Mouse (Mus musculus) heart, adult 2 months (tissue): ENCODE measurements at regions not wholly inside any gene's neighbourhood (a gene's known extent, or its start where the extent isn't known, plus 50 kb on each side); places are given as distances from the start of the nearest gene placed in this dataset.

Source experiments
- DNase-seq, 2 experiments: peaks; one replicate each; pipeline ENCODE4 v3.0.0; 2021
- H3K27ac ChIP-seq: fragments of 200-600 bp; 2 replicates; pipeline ENCODE4 v1.8.1; 2022
- H3K27me3 ChIP-seq: fragments of 200-500 bp; 2 replicates; pipeline ENCODE4 v1.6.1; 2012; ENCODE audit warnings: mild to moderate bottlenecking, low read length, inconsistent platforms, mixed read lengths; ENCODE audit not compliant: control insufficient read depth, insufficient read depth
- H3K36me3 ChIP-seq: fragments of 200-500 bp; 2 replicates; pipeline ENCODE4 v1.6.1; 2012; ENCODE audit warnings: low read length, inconsistent platforms; ENCODE audit not compliant: control insufficient read depth, insufficient read depth
- H3K4me1 ChIP-seq: fragments of 200-500 bp; 2 replicates; pipeline ENCODE4 v1.6.1; 2011; ENCODE audit warnings: low read length; ENCODE audit not compliant: control insufficient read depth, insufficient read depth
- H3K4me3 ChIP-seq: fragments of 200-600 bp; 2 replicates; pipeline ENCODE4 v1.8.1; 2022
- H3K79me2 ChIP-seq: fragments of 200-500 bp; replicated peaks from 2 replicates; pipeline ENCODE4 v1.6.1; 2012; ENCODE audit warnings: mild to moderate bottlenecking, inconsistent platforms, low read length, moderate library complexity, mixed read lengths; ENCODE audit not compliant: control insufficient read depth, insufficient read depth
- H3K9ac ChIP-seq: fragments of 200-500 bp; 2 replicates; pipeline ENCODE4 v1.6.1; 2012; ENCODE audit warnings: low read depth, mild to moderate bottlenecking, control low read depth, inconsistent platforms, low read length, mixed read lengths
- CTCF ChIP-seq: fragments of 200-600 bp; IDR thresholded peaks from 2 replicates; pipeline ENCODE4 v1.8.1; 2022; ENCODE audit warnings: antibody characterized with exemption, mild to moderate bottlenecking, moderate library complexity
- EP300 ChIP-seq: fragments of 200-500 bp; IDR thresholded peaks from 2 replicates; pipeline ENCODE4 v1.6.1; 2011; ENCODE audit warnings: low read depth, low read length, control low read depth; ENCODE audit not compliant: insufficient read depth
- POLR2A ChIP-seq: fragments of 200-500 bp; IDR thresholded peaks from 2 replicates; pipeline ENCODE4 v1.6.1; 2011; ENCODE audit warnings: mild to moderate bottlenecking, low read depth, low read length, control low read depth; ENCODE audit not compliant: insufficient read depth
- WGBS: fragments of 180-500 bp; shearing (Covaris S2); methylation state at CpG from one replicate; pipeline ENCODE4 v1.1.7; 2018; 5-methylcytosine and 5-hydroxymethylcytosine counted together
- intact Hi-C: fragments of 180-260 bp; cut with DNase I; formaldehyde crosslinking; loops from one replicate; pipeline ENCODE4 v1.15.1; 2025

GRCm38 (mm10) chr14:97088863-97089262 lies 570.0 kb upstream of the Klhl1 start:
- TF ChIP-seq EP300: no peak
- no peak for TF ChIP-seq POLR2A
- TF ChIP-seq CTCF: no peak
- H3K9ac ChIP-seq: no peak overlapping the region
- no peaks in the 10 kb centered on the region for H3K4me1 ChIP-seq
- DNase-seq: no peak
- 80% methylated on average over 4 of the region's 4 CpGs for WGBS
- H3K4me3 ChIP-seq: no peak overlapping the region
- no peaks in the 10 kb centered on the region for H3K27me3 ChIP-seq
- H3K27ac ChIP-seq: no peak overlapping the region
- no peaks in the 10 kb centered on the region for H3K79me2 ChIP-seq
- H3K36me3 ChIP-seq: no peaks in the 10 kb centered on the region
- intact Hi-C loops: no loop called here

DNA sequence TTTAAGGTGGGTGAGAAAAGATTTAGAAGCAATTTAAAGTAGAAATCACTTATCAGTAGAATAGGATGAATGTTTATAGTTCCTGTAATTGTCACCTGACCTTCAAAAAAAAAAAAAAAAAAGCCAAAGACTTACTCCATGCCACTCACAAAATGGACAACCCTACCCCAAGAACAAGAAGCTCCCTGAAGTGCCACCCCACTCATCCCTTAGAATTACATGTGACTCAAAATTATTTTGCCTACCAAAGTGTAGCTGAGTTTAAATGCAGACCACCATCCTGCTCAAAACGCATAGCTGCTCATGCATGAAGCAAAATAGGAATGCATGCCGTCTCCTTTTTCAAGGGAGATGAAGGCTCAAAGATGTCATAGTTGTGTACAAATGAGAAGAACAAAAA lies 568.4 kb upstream of the Klhl1 start:
- no peaks in the 10 kb centered on the region for H3K4me1 ChIP-seq
- TF ChIP-seq POLR2A (no peak), EP300 (no peak), CTCF (no peak)
- no peaks in the 10 kb centered on the region for H3K79me2 ChIP-seq
- no peak for DNase-seq
- 75% methylated on average over 2 of the region's 2 CpGs for WGBS
- no peak overlapping the region for H3K9ac ChIP-seq
- intact Hi-C loops: no loop called here
- no peak overlapping the region for H3K4me3 ChIP-seq
- H3K27me3 ChIP-seq: no peaks in the 10 kb centered on the region
- H3K36me3 ChIP-seq: no peaks in the 10 kb centered on the region
- no peak overlapping the region for H3K27ac ChIP-seq

DNA sequence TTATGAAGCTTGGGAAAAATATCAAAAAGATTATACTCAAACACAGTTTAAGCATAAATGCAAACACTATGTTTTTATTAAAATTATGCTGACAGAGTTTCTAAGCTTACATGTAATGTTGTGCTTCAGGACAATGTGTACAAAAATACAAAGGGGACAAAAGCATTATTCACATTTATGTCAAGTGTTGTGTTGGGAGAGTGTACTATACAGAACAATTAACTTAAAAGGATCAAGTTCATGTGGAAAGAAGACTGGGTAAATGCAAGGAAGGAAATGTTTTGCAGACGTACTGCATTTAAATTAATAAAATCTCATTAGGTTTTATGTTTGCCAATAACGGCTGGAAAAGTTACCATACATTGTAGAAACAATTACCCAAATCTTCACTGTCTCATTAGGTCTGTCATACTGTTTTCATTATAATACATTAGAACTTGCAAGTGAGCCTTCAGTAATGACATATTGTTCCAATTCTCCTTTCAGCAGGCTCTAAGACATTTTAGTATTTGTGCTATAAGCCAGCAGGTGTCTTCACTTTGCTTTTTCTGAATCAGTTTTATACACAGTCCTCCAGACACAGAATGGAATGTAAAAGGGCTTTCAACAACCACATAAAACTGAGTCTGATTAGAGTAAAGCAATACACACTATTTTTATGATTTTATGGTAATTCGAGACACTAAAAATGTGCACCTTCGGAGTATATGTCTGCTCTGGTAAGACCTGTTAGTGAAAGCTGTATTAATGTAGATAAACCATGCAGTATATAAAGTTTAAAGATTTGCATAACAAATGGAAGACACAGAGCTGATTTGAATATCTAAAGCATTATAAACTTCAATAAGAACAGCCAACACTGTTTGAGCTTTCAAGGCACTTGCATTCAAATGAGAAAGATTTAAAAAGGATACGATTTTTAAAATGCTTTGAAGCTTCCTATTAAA lies 567.7 kb upstream of the Klhl1 start:
- DNase-seq: no peak

GRCm38 (mm10) chr14:97074808-97075207 lies 555.9 kb upstream of the Klhl1 start:
- intact Hi-C loops: no loop called here
- 71% methylated on average over 3 of the region's 3 CpGs for WGBS
- no peak for DNase-seq

More for the DNA sequence above, 567.7 kb upstream of the Klhl1 start:
- Histone ChIP-seq H3K27me3 (no peaks in the 10 kb centered on the region), H3K4me3 (no peak overlapping the region), H3K27ac (no peak overlapping the region), H3K79me2 (no peaks in the 10 kb centered on the region), H3K36me3 (no peaks in the 10 kb centered on the region), H3K4me1 (no peaks in the 10 kb centered on the region), H3K9ac (no peak overlapping the region)
- WGBS: 76% methylated on average over 5 of the region's 5 CpGs
- TF ChIP-seq EP300 (no peak), POLR2A (no peak), CTCF (no peak)
- intact Hi-C loops: no loop called here

DNA sequence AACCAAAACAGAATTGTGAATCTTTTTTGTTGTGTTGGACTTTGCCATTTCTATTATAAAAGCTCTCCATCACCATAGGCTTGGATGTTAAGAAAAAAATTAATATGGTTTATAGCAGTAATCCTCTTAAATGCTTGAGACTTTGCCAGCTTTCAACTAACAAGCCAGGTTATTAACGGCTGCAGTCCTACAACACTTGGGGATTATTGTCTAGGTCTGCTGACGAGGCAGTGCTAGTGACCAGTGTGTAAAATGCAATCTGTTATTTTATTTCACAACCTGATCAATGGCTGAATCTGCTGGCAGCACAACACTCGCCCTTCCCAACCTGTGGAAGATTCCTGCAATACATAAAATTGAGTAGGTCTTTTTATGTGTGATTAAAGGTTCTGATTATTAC lies 549.9 kb upstream of the Klhl1 start:
- intact Hi-C loops: no loop called here
- Histone ChIP-seq H3K36me3 (no peaks in the 10 kb centered on the region), H3K27me3 (no peaks in the 10 kb centered on the region), H3K27ac (no peak overlapping the region), H3K4me1 (no peaks in the 10 kb centered on the region), H3K4me3 (no peak overlapping the region), H3K79me2 (no peaks in the 10 kb centered on the region), H3K9ac (no peak overlapping the region)
- no peak for DNase-seq
- TF ChIP-seq EP300: no peak
- no peak for TF ChIP-seq CTCF
- no peak for TF ChIP-seq POLR2A
- WGBS: 55% methylated on average over 3 of the region's 3 CpGs

More at GRCm38 (mm10) chr14:97074808-97075207, 555.9 kb upstream of the Klhl1 start:
- no peak for TF ChIP-seq EP300
- no peak for TF ChIP-seq CTCF
- TF ChIP-seq POLR2A: no peak
- Histone ChIP-seq H3K9ac (no peak overlapping the region), H3K4me1 (no peaks in the 10 kb centered on the region), H3K27me3 (no peaks in the 10 kb centered on the region), H3K36me3 (no peaks in the 10 kb centered on the region), H3K79me2 (no peaks in the 10 kb centered on the region), H3K27ac (no peak overlapping the region), H3K4me3 (no peak overlapping the region)

DNA sequence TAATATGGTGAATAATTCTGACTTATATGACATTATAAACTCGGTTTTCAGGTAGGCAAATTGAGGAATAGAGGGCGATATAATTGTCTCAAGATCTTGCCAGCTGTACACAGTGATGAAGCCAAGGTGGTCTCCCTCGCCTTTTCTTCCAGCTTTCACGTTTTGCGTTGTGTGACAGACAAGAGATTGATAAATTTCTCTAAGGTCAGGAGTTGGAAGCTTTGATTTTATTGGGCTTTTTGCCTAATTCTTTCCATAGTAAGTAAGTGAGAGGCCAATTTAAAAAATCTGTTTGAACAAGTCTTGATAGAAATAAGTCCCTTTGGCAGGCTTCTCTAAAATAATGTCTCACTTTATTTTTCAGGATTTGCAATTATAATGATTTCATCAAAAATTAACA lies 549.4 kb upstream of the Klhl1 start:
- H3K4me1 ChIP-seq: no peaks in the 10 kb centered on the region
- TF ChIP-seq POLR2A: no peak
- no peak for TF ChIP-seq CTCF
- TF ChIP-seq EP300: no peak
- intact Hi-C loops: no loop called here
- WGBS: 69% methylated on average over 5 of the region's 5 CpGs
- no peak for DNase-seq
- no peaks in the 10 kb centered on the region for H3K36me3 ChIP-seq
- no peaks in the 10 kb centered on the region for H3K27me3 ChIP-seq
- no peak overlapping the region for H3K4me3 ChIP-seq
- H3K9ac ChIP-seq: no peak overlapping the region
- H3K27ac ChIP-seq: no peak overlapping the region
- H3K79me2 ChIP-seq: no peaks in the 10 kb centered on the region
